Mouse (Mus musculus): ENCODE measurements at regions not wholly inside any gene's neighbourhood (a gene's known extent, or its start where the extent isn't known, plus 50 kb on each side); places are given as distances from the start of the nearest gene placed in this dataset.

DNA sequence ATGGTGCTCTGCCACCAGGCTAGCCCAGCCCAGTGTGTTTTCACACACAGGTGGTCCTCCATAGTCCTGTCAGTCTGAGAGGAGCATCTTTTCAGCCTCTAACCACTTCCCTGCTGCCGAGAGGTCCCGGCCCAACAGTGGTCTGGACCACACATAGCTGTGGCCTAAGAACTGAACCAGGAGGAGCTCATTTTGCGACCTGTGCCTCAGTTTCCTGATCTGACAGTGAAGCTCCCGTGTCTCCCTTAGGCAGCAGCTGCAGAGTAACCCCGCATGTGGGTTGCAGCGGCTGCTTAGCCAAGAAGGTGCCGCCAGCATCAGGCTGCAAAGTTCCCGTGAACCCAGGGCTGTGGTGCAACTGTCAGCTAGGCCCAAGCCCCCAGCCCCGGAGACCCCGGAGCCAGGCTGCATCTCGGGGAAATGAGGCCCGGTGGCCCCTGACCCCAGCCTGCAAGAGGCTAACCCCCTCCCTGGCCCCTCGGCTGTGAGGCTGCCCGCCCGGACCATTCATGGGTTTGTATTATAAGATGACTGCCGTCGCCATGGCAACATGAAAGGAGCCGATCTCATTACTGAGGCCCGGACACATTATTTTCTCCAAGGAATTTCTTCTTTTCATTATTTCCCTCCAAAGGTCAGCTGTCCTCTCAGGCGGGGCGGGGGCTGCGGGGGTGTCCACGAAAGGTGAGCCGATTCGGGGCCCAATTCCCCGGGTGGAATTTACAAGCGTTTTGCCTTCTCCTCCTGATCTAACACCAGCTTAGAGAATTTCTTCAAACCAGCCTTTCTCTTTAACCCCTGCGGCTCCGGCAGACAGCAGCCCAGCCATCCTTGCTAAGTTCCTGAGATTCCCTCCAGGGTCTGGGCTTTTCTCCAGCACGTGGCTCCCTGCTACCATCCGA is 152.6 kb upstream of the Gm26897 start:
- no peak for ATAC-seq (replicated peaks; ENCODE audit: extremely low read depth, insufficient read depth, low FRiP score)
- Histone ChIP-seq H3K27ac (ENCODE audit: low read length) (no peak overlapping the region), H3K27me3 (ENCODE audit: control insufficient read depth, insufficient read depth, low read length) (peaks cover 39% of the 10 kb centered on the region), H3K4me1 (ENCODE audit: control insufficient read depth, insufficient read depth, low read length) (peaks cover 34% of the 10 kb centered on the region), H3K9ac (ENCODE audit: low read length) (no peak overlapping the region), H3K4me3 (ENCODE audit: low read length) (peak overlapping the region; percentile 28), H3K36me3 (ENCODE audit: control insufficient read depth, insufficient read depth) (no peaks in the 10 kb centered on the region), H3K9me3 (replicated peaks; ENCODE audit: control insufficient read depth, low read length) (no peaks in the 10 kb centered on the region), H3K4me2 (ENCODE audit: low read depth, low read length) (peak overlapping the region; percentile 24)
- WGBS, result 10% methylated on average over 31 of the region's 31 CpGs

DNA sequence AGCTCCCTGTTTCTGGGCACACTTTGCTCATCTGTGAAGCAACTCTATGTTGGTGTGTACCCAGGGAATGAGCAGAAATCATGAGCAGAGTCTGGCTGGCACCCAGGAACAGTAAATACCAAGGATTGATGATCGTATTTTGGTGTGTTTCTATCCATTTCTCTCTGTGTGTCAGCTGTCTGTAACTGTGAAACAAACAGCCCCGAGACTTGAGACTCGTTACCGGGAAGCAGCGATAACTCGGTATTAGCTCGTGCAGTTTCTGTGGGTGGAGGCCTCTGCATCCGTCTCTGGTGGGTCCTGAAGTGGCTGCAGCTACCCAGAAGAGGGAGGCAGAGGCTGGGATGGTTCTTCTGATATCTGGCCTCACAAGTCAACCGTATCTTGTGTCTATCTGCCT is 151.7 kb upstream of the Gm26897 start:
- H3K4me2 ChIP-seq (ENCODE audit: low read depth, low read length), result peak overlapping the region; percentile 24; the same call in 1 of the 2 replicates
- H3K9me3 ChIP-seq (replicated peaks; ENCODE audit: control insufficient read depth, low read length), result no peaks in the 10 kb centered on the region
- WGBS, result 43% methylated on average over 9 of the region's 9 CpGs
- H3K4me3 ChIP-seq (ENCODE audit: low read length), result no peak overlapping the region
- no peaks in the 10 kb centered on the region for H3K36me3 ChIP-seq (ENCODE audit: control insufficient read depth, insufficient read depth)
- ATAC-seq (replicated peaks; ENCODE audit: extremely low read depth, insufficient read depth, low FRiP score), result no peak
- H3K27ac ChIP-seq (ENCODE audit: low read length), result no peak overlapping the region
- no peak overlapping the region for H3K9ac ChIP-seq (ENCODE audit: low read length)
- H3K4me1 ChIP-seq (ENCODE audit: control insufficient read depth, insufficient read depth, low read length), result peaks cover 33% of the 10 kb centered on the region
- peaks cover 42% of the 10 kb centered on the region for H3K27me3 ChIP-seq (ENCODE audit: control insufficient read depth, insufficient read depth, low read length)

DNA sequence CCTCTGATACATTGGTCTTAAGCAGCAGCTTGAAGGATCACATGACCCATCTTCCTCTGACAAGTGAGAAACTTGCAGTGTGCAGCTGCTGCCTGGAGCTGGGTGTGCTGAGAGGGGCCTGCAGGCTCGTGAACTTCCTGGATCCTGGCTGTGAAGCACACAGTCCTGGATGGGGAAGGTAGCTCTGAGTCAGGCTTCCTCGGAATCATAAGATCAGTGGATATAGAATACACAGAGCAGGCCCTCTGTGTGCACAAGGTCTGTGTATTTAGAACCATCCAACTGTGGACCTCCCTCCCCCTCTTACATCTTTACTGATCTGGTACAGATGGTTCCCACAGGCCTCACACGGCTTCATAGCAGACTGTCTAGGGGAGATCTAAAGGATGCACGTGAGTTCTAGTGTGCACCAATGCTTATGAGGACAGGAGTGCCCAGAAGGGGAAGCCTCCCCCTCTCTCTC is 143.1 kb upstream of the Gm26897 start:
- Histone ChIP-seq H3K27me3 (ENCODE audit: control insufficient read depth, insufficient read depth, low read length) (peaks cover 17% of the 10 kb centered on the region), H3K4me1 (ENCODE audit: control insufficient read depth, insufficient read depth, low read length) (no peaks in the 10 kb centered on the region), H3K4me2 (ENCODE audit: low read depth, low read length) (no peak overlapping the region), H3K9me3 (replicated peaks; ENCODE audit: control insufficient read depth, low read length) (no peaks in the 10 kb centered on the region), H3K27ac (ENCODE audit: low read length) (no peak overlapping the region), H3K4me3 (ENCODE audit: low read length) (no peak overlapping the region), H3K36me3 (ENCODE audit: control insufficient read depth, insufficient read depth) (no peaks in the 10 kb centered on the region), H3K9ac (ENCODE audit: low read length) (no peak overlapping the region)
- peak; percentile 50; the same call in 1 of the 2 replicates for ATAC-seq (replicated peaks; ENCODE audit: extremely low read depth, insufficient read depth, low FRiP score)
- 25% methylated on average over 4 of the region's 4 CpGs for WGBS

DNA sequence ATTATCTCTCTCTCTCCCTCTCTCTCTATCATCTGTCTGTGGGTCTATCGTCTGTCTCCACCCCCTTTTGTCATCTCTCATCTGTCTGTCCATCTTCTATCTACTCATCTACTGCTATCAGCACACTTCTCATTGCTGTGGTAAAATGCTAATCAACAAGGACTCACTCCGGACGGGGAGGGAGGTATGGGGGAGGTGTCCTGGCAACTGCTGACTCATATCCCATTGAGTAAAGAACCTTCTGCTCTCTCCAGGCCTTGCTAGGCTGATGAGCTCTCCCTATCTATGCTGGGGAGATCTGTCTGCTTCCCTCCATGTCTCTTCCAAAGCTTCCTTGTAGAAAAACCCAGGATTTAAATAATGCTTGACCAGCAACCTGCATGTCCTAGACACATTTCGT is 140.9 kb upstream of the Gm26897 start:
- 49% methylated on average over 4 of the region's 4 CpGs for WGBS
- no peak overlapping the region for H3K9ac ChIP-seq (ENCODE audit: low read length)
- no peak overlapping the region for H3K4me3 ChIP-seq (ENCODE audit: low read length)
- ATAC-seq (replicated peaks; ENCODE audit: extremely low read depth, insufficient read depth, low FRiP score), result no peak
- H3K9me3 ChIP-seq (replicated peaks; ENCODE audit: control insufficient read depth, low read length), result no peaks in the 10 kb centered on the region
- no peaks in the 10 kb centered on the region for H3K36me3 ChIP-seq (ENCODE audit: control insufficient read depth, insufficient read depth)
- no peaks in the 10 kb centered on the region for H3K4me1 ChIP-seq (ENCODE audit: control insufficient read depth, insufficient read depth, low read length)
- no peak overlapping the region for H3K27ac ChIP-seq (ENCODE audit: low read length)
- peaks cover 13% of the 10 kb centered on the region; the same call in 1 of the 2 replicates for H3K27me3 ChIP-seq (ENCODE audit: control insufficient read depth, insufficient read depth, low read length)
- no peak overlapping the region for H3K4me2 ChIP-seq (ENCODE audit: low read depth, low read length)

DNA sequence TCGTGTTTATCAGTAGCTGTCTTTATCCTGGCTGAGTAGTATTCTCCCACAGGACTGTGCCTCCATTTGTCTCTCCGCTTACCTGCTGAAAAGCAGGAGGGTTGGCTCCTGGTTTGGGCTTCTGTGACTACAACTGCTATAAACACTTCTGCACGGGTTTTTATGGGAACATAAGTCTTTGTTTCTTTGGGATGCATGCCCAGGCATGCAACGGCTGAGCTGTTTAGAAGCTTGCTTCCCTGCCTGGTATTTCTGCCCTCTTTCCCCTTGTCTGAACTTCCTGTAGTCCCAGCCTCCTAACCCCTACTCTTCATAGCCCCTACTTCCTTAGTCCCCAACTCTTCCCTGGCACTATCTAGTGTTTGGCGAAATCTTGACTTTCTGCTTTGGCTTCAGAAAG is 139.6 kb upstream of the Gm26897 start:
- ATAC-seq (replicated peaks; ENCODE audit: extremely low read depth, insufficient read depth, low FRiP score), result no peak
- H3K27ac ChIP-seq (ENCODE audit: low read length), result no peak overlapping the region
- H3K27me3 ChIP-seq (ENCODE audit: control insufficient read depth, insufficient read depth, low read length), result peaks cover 14% of the 10 kb centered on the region; the same call in 1 of the 2 replicates
- no peak overlapping the region for H3K4me3 ChIP-seq (ENCODE audit: low read length)
- no peaks in the 10 kb centered on the region for H3K9me3 ChIP-seq (replicated peaks; ENCODE audit: control insufficient read depth, low read length)
- no peak overlapping the region for H3K9ac ChIP-seq (ENCODE audit: low read length)
- 61% methylated on average over 5 of the region's 5 CpGs for WGBS
- H3K4me1 ChIP-seq (ENCODE audit: control insufficient read depth, insufficient read depth, low read length), result no peaks in the 10 kb centered on the region
- no peaks in the 10 kb centered on the region for H3K36me3 ChIP-seq (ENCODE audit: control insufficient read depth, insufficient read depth)
- H3K4me2 ChIP-seq (ENCODE audit: low read depth, low read length), result no peak overlapping the region

DNA sequence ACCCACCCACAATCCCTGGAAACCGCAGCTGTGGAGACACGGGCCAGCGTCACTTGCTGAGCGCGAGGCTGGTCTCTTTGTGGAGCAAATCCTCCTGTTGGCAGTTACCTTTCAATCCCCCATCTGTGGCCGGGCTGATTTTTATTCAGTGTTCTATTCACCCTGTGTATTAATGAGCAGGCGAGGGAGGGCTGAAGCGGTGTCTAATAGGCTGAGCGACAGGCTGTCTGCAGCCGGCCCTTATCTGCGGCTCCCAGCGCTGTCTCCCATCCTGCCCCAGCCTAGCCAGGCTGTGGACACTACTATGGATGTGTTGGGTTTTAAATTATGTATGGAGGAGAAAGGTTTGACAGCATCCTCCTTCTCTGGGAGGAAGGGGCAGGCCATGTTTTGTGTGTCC is 138.3 kb upstream of the Gm26897 start:
- H3K4me3 ChIP-seq (ENCODE audit: low read length), result no peak overlapping the region
- H3K4me2 ChIP-seq (ENCODE audit: low read depth, low read length), result no peak overlapping the region
- ATAC-seq (replicated peaks; ENCODE audit: extremely low read depth, insufficient read depth, low FRiP score), result no peak
- peaks cover 16% of the 10 kb centered on the region; the same call in 1 of the 2 replicates for H3K27me3 ChIP-seq (ENCODE audit: control insufficient read depth, insufficient read depth, low read length)
- no peaks in the 10 kb centered on the region for H3K4me1 ChIP-seq (ENCODE audit: control insufficient read depth, insufficient read depth, low read length)
- H3K9me3 ChIP-seq (replicated peaks; ENCODE audit: control insufficient read depth, low read length), result no peaks in the 10 kb centered on the region
- 47% methylated on average over 12 of the region's 12 CpGs for WGBS
- H3K36me3 ChIP-seq (ENCODE audit: control insufficient read depth, insufficient read depth), result no peaks in the 10 kb centered on the region
- no peak overlapping the region for H3K27ac ChIP-seq (ENCODE audit: low read length)
- no peak overlapping the region for H3K9ac ChIP-seq (ENCODE audit: low read length)

DNA sequence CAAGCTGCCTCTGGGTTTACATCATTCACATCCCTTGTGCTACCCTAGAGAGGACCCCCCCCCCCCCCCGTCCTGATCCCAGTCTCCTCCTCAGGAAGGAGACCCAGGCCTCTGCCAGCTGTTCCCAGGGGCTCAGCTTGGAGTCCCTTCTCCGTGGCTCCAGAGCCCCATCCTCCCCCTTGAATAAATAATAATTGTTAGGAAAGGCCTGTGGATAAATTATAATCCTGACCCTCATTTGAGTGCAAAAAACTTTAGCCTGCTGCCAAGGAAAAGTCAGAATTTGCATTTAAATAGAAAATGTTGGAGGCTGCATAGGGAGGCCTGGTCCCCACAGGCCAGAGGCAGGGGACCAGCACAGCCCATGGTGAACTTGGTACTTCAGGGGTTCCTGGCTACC is 136.0 kb upstream of the Gm26897 start:
- no peak overlapping the region for H3K4me3 ChIP-seq (ENCODE audit: low read length)
- no peaks in the 10 kb centered on the region for H3K9me3 ChIP-seq (replicated peaks; ENCODE audit: control insufficient read depth, low read length)
- H3K27me3 ChIP-seq (ENCODE audit: control insufficient read depth, insufficient read depth, low read length), result peaks cover 16% of the 10 kb centered on the region; the same call in 1 of the 2 replicates
- H3K4me2 ChIP-seq (ENCODE audit: low read depth, low read length), result no peak overlapping the region
- WGBS, result 64% methylated on average over 2 of the region's 2 CpGs
- no peaks in the 10 kb centered on the region for H3K36me3 ChIP-seq (ENCODE audit: control insufficient read depth, insufficient read depth)
- no peak overlapping the region for H3K9ac ChIP-seq (ENCODE audit: low read length)
- no peaks in the 10 kb centered on the region for H3K4me1 ChIP-seq (ENCODE audit: control insufficient read depth, insufficient read depth, low read length)
- H3K27ac ChIP-seq (ENCODE audit: low read length), result no peak overlapping the region
- ATAC-seq (replicated peaks; ENCODE audit: extremely low read depth, insufficient read depth, low FRiP score), result no peak

DNA sequence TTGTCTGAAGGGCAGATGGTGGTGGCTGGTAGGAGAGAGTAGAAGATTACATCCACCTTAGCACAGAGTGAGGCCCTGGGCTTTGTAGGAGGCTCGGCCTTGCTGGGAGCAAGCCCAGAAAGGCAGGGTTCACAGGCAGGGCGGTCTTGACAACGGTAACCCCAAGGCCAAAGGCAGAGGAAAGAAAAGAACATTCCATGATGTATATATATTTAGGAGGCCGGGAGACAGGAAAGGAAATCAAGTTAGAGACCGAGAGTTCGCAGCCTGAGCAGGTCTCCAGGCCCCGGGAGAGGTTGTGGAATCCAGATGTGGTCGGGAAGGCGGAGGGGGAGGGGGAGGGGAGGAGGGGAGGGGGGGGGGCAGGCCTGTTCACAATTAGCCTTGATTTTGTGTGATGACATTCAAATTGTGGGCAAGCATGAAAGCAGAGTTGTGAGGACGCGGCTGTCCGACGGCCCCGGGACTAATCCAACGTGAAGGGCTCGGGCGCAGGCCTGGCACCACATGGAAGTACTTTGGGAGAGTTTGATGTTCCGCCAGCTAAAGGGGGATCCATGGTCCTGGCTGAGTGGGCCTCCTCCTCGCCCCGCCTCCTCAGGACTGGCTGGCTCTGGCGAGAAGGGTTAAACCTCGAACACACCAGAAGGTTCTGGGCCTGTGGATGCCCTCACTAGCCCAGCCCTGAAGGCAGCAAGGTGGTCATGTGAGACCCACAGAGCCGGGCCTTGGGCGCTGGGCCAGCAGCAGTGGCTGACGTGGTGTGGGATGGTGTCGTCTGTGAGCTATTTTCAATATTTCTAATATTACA is 131.8 kb upstream of the Gm26897 start:
- Histone ChIP-seq H3K9ac (ENCODE audit: low read length) (no peak overlapping the region), H3K27me3 (ENCODE audit: control insufficient read depth, insufficient read depth, low read length) (0 out of 2 replicates have a peak, but pooled peaks cover 4% of the 10 kb centered on the region), H3K27ac (ENCODE audit: low read length) (no peak overlapping the region), H3K4me1 (ENCODE audit: control insufficient read depth, insufficient read depth, low read length) (no peaks in the 10 kb centered on the region), H3K4me2 (ENCODE audit: low read depth, low read length) (no peak overlapping the region), H3K9me3 (replicated peaks; ENCODE audit: control insufficient read depth, low read length) (no peaks in the 10 kb centered on the region), H3K36me3 (ENCODE audit: control insufficient read depth, insufficient read depth) (no peaks in the 10 kb centered on the region), H3K4me3 (ENCODE audit: low read length) (no peak overlapping the region)
- WGBS, result 74% methylated on average over 23 of the region's 26 CpGs
- no peak; the same call in 1 of the 2 replicates for ATAC-seq (replicated peaks; ENCODE audit: extremely low read depth, insufficient read depth, low FRiP score)

DNA sequence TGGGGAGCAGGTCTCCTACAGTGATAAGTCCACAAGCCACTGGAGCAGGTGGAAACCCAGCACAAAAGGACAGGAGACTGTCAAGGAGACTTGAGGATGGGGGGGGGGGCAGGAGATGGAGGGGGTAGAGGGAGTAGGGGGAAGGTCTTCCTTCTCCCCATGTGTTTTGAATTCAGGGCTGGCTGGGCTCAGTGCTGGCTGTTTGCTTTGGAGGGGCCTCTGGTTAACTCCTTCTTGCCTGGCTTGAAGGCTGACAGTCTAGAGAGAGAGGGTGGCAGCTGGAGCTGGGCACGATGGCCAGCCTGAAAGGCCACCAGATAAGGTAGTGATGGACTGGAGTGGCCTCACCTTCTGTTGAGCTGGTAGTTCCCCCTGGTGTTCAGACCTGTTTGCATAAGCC is 120.0 kb upstream of the Gm26897 start:
- Histone ChIP-seq H3K4me3 (ENCODE audit: low read length) (no peak overlapping the region), H3K27me3 (ENCODE audit: control insufficient read depth, insufficient read depth, low read length) (peaks cover 5% of the 10 kb centered on the region), H3K27ac (ENCODE audit: low read length) (no peak overlapping the region), H3K4me2 (ENCODE audit: low read depth, low read length) (no peak overlapping the region), H3K9me3 (replicated peaks; ENCODE audit: control insufficient read depth, low read length) (no peaks in the 10 kb centered on the region; the same call in 1 of the 2 replicates), H3K9ac (ENCODE audit: low read length) (no peak overlapping the region), H3K36me3 (ENCODE audit: control insufficient read depth, insufficient read depth) (no peaks in the 10 kb centered on the region), H3K4me1 (ENCODE audit: control insufficient read depth, insufficient read depth, low read length) (no peaks in the 10 kb centered on the region)
- no peak for ATAC-seq (replicated peaks; ENCODE audit: extremely low read depth, insufficient read depth, low FRiP score)
- WGBS, result 13% methylated on average over 1 of the region's 1 CpGs
